In the genomic region with DNA sequence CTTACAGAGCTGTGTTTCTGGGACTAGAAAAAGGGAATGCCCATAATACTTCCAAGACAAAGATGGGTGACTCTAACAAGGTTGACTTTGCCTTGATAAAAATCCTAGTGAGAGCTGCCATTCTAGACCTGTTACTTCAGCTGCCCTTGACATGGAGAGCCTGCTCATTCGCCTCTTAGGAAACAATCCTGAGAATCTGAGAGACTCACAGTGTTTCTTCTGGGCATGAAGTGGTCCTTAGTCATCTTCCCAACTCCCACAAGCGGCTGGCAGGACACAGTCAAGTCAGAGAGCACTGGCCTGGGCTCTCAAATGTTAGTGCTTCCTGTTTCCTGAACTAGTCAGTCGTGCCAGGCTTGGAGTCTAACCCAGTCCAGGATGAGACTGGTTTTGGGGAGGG, we compare ENCODE assay signal across 24 mouse cellular contexts.
DNase-seq lines count a peak whose midpoint lies in the region; ATAC-seq and TF ChIP-seq lines count a peak whose summit lies in the region.
"Had no signal": no experiment of that assay in that cellular context is flagged by ENCODE, and none has a peak within 500 bp of the region (broad histone marks: within the 10 kb centered on the region; RNA-seq: fewer than 3 reads in every experiment).

No protein-coding gene starts in this region.

- no peaks in the 10 kb centered on the region for H3K27me3 ChIP-seq in heart, embryonic 13.5 days (replicated peaks)
- H3K27me3 ChIP-seq: CH12.LX; embryonic facial prominence, embryonic 12.5 days; lung, embryonic 15.5 days; midbrain, embryonic 13.5 days; neural tube, embryonic 13.5 days; Patski had no signal

- H3K4me1 ChIP-seq in heart, embryonic 13.5 days = peaks cover 55% of the 10 kb centered on the region
- peaks cover 21% of the 10 kb centered on the region for H3K4me1 ChIP-seq in lung, adult 2 months (ENCODE audit: control insufficient read depth, insufficient read depth, low read length)
- H3K4me1 ChIP-seq: embryonic facial prominence, embryonic 12.5 days had no signal

- TF ChIP-seq CTCF in lung, adult 2 months (IDR thresholded peaks at IDR 0.05; ENCODE audit: insufficient read depth, low read length) = no peak

- WGBS in heart, embryonic 13.5 days = 19% methylated on average over 3 of the region's 3 CpGs
- 16% methylated on average over 3 of the region's 3 CpGs for WGBS in lung, adult 2 months

- H3K36me3 ChIP-seq in heart, embryonic 13.5 days = peaks cover 26% of the 10 kb centered on the region

- H3K9ac ChIP-seq in heart, embryonic 13.5 days = no peak overlapping the region
- H3K9ac ChIP-seq: embryonic facial prominence, embryonic 12.5 days; liver, embryonic 14.5 days; lung, embryonic 15.5 days; midbrain, embryonic 13.5 days; neural tube, embryonic 13.5 days had no signal

- H3K4me3 ChIP-seq in heart, embryonic 13.5 days = no peak overlapping the region
- no peak overlapping the region for H3K4me3 ChIP-seq in lung, adult 2 months (replicated peaks; ENCODE audit: extremely low read depth, low read depth, low read length)
- H3K4me3 ChIP-seq: embryonic facial prominence, embryonic 12.5 days; lung, embryonic 15.5 days; midbrain, embryonic 13.5 days; neural tube, embryonic 13.5 days had no signal

- no peak for TF ChIP-seq POLR2A in lung, adult 2 months (IDR thresholded peaks at IDR 0.05; ENCODE audit: borderline replicate concordance, extremely low read depth, low read depth, low read length)

- H3K4me2 ChIP-seq in heart, embryonic 13.5 days = no peak overlapping the region
- H3K4me2 ChIP-seq: embryonic facial prominence, embryonic 12.5 days; lung, embryonic 15.5 days; midbrain, embryonic 13.5 days; neural tube, embryonic 13.5 days had no signal

- 0 out of 2 replicates have a peak overlapping the region, but pooled peaks have one; percentile 14 for H3K27ac ChIP-seq in heart, embryonic 13.5 days (replicated peaks)
- H3K27ac ChIP-seq: embryonic facial prominence, embryonic 12.5 days; liver, embryonic 14.5 days; lung, embryonic 15.5 days; midbrain, embryonic 13.5 days; neural tube, embryonic 13.5 days had no signal

- no peak for DNase-seq in heart, adult 9 months (ENCODE audit: low spot score in 2 of 2)
- DNase-seq in lung, postnatal 25 days (ENCODE audit: low spot score) = peak; percentile 33
- no peak for DNase-seq in lung, adult 2 months
- peak; percentile 22 for DNase-seq in Muller cell, postnatal 12 days (ENCODE audit: inconsistent ontology term)
- no peak for DNase-seq in cerebellum, postnatal 14 days
- no peak for DNase-seq in thymus, postnatal 0 days (ENCODE audit: low spot score)
- DNase-seq: adrenal gland, postnatal 10 days; cerebellum, adult 9-10 months; embryo, embryonic 11 days; heart, postnatal 10 days; kidney, postnatal 36 days; liver; thymus, adult 2 months; thymus, postnatal 4 days had no signal

- no peaks in the 10 kb centered on the region for H3K9me3 ChIP-seq in heart, embryonic 13.5 days
- H3K9me3 ChIP-seq: embryonic facial prominence, embryonic 12.5 days; lung, embryonic 15.5 days; midbrain, embryonic 13.5 days; neural tube, embryonic 13.5 days had no signal

- no peak for ATAC-seq in heart, embryonic 13.5 days (ENCODE audit: extremely low read depth, insufficient number of reproducible peaks, low FRiP score, low TSS enrichment)
- ATAC-seq: forebrain, embryonic 16.5 days; hindbrain, embryonic 16.5 days; midbrain, embryonic 13.5 days; Patski had no signal

Comparison
In these comparisons a context has a peak if more than half of its experiments do, and no peak if none do; other contexts are left out.
1. DNase-seq: peak in lung, postnatal 25 days (single experiment) and Muller cell, postnatal 12 days (single experiment); none in heart, adult 9 months (0 of 2), lung, adult 2 months (single experiment), cerebellum, postnatal 14 days (0 of 2) and thymus, postnatal 0 days (single experiment).